Mouse (Mus musculus): ENCODE data around the gene Xntrpc.
"Not testable (repeated sequence)": the region's sequence is repeated elsewhere in the genome, so short reads cannot be mapped to it uniquely, and the experiment has no call there.

The Xntrpc gene

DNA sequence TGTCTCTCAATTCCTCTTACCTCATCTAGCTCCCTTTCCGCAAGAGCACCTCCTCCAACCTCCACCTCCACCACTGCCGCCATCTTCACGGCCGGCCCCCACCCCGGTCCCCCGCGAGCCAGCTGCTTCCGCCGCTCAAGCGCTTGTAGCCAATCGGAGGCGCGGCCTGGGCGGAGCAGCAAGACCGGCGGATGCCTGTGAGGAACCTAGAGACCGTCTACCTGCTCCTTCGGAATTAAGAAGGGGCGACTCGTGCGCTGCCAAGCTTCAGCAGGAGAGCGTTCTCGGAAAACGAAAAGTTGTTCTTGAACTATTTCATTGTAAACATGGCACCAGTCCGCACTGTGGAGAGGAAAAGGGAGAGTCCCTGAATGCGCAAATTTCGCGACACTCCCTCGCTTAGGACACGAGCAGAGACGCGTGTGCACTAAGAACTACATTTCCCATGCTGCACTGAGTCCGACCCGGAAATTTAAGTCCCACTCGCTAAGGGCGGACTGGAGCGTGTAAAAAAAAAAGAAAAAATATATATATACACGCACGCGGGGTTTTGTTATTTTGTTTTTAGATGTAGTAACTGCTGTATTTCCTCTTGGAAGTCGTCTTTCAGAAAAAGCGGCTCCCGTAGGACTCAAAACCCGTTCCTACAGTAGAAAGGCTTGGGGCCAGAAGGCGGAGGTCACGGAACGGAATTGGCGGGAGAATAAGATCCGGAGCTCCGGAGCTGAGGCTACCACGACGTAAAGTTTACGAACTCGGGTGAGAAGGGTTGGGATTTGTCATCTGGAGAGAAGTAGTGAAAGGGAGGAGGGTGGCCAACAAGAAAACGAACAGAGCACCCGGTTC is at the start of gene Xntrpc, which contains the start of the genes Rnf121 and Xndc1:
Xntrpc (plus strand) TSS at position 668 of the 846 bp plus-strand sequence.
Rnf121 (minus strand) TSS at position 424 of the 846 bp plus-strand sequence.
Xndc1 (plus strand) TSS at position 466 of the 846 bp plus-strand sequence.
- peak; percentile 93 for DNase-seq (ENCODE audit: low read depth, low spot score)

DNA sequence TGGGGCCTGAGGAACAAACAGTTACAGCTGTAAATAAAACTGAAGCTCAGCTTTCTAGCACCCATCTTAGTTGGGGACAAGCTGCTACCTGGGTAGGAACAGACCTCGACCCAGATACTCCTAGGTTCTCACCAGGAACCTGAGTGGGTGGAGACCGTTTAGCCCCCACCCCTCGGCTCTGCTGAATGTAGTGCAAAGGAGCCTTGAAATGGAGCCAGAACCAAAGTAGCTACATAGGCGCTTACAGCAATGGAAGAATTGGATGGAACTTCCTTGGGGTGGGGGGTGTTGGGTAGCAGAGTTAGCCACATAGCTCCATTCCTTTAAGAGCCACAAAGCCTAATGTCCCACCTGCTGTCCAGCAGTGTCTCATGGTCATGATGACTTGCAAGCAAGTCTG is 48.6 kb upstream of the Xntrpc start:
- DNase-seq (ENCODE audit: low read depth, low spot score), result no peak

DNA sequence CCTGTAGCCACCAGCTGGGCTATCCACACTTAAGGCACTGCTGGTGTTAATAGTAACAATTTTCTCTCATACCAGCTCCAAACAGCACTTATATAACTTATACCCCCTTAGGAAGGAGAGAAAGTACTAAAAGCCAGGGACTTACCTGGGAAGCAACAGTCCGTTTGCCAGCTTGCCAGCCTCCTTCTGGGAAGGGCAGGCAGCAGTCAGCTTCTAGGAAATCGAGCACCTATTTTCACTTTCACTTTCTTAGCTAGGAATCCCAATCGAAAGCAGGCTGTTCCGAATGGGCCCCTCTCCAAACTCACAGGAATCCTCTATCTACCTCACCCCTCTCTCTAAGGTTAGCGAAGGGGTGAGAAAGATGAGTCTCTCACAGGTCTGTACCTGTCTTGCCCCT is 48.1 kb upstream of the Xntrpc start:
- no peak for DNase-seq (ENCODE audit: low read depth, low spot score)

DNA sequence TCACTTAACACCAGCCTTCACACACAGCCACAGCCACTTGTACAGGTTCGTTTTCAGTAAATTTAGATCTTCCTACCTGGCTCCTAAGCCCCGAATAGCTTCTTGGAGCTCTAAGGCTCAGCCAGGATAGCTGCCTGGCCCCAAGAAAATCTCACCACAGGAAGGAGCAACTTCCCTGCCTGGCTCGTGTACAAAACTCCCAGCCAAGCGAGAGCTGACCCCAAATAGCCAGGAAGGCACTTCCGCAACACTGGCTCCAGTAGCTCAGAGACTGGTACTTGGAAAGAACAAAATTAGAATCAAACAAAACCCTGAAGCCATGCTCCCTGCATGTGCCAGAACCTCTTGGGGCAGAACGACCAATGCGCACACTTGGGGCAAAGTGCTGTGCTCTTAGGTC is 47.5 kb upstream of the Xntrpc start:
- no peak for DNase-seq (ENCODE audit: low read depth, low spot score)

DNA sequence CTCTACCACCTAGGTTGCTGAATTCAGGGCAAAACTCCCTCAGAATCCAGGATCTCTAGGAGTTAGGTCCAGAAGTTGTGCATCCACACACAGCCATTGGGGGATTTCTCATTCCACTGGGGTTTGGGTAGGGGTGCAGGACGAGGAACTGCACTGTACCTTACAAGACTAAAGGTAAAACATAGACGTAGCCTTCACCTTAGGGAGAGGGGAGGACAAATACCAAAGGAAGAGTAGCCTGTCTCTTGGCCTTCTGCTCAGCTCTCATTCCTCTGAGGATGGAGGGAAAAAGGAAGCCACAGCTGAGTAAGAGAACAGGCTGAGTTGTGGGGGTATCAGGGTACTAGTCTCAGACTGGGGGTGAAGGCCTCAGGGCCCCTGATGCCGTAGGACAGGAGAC is 46.9 kb upstream of the Xntrpc start, which contains the start of gene Il18bp:
Il18bp (minus strand) TSS at position 101 of the 400 bp plus-strand sequence.
- no peak for DNase-seq (ENCODE audit: low read depth, low spot score)

DNA sequence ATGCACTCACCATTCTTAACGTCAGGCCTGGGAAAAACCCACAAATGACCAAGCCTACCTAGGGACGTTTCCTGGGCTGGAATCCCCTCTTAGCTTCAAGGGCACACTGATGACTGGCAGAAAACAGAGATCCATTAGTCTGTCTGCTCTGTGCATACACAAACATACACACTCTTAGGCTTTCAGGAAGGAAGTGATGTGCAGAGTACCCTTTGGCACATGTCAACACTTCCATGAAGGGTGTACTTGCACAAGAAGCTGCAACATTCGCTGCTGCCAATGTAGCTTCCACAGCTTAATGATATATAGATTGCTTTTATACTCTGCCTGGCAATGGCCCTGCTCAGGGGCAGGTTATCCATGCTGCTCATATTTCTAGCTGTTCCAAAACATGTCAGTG is 46.2 kb upstream of the Xntrpc start:
- no peak for DNase-seq (ENCODE audit: low read depth, low spot score)

DNA sequence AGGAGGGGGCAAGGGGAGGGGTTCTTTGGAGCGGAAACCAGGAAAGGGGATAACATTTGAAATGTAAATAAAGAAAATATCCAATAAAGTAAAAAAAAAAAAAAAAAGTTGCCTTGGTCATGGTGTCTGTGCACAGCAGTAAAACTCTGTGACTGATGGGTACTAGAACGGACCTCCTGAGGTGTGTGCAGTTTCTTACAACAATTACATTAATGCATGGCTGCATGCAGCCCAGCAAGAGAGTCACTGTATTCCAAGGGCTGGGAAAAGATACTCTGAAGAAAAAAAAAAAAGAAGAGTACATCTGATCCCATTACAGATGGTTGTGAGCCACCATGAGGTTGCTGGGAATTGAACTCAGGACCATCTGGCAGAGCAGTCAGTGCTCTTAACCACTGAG is 44.6 kb upstream of the Xntrpc start:
- DNase-seq (ENCODE audit: low read depth, low spot score), result not testable (repeated sequence)

DNA sequence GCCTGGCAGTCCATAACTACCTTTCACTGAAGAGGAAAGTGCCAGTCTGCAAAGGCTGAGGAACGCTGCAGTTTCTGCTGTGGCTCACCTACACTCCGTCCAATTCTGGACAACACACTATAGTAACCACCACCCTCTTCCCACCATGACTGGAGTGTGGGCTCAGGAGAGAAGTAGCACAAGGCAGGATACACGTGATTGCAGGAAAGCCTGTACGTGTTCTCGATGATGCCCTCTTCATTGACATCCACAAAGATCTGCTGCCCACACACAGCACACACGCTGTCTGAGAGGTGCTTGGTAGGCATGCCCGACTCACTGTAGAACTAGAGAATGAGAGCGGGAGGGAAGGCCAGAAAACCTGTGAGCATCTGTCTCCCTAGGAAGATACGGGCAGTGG is 41.7 kb upstream of the Xntrpc start:
- no peak for DNase-seq (ENCODE audit: low read depth, low spot score)

DNA sequence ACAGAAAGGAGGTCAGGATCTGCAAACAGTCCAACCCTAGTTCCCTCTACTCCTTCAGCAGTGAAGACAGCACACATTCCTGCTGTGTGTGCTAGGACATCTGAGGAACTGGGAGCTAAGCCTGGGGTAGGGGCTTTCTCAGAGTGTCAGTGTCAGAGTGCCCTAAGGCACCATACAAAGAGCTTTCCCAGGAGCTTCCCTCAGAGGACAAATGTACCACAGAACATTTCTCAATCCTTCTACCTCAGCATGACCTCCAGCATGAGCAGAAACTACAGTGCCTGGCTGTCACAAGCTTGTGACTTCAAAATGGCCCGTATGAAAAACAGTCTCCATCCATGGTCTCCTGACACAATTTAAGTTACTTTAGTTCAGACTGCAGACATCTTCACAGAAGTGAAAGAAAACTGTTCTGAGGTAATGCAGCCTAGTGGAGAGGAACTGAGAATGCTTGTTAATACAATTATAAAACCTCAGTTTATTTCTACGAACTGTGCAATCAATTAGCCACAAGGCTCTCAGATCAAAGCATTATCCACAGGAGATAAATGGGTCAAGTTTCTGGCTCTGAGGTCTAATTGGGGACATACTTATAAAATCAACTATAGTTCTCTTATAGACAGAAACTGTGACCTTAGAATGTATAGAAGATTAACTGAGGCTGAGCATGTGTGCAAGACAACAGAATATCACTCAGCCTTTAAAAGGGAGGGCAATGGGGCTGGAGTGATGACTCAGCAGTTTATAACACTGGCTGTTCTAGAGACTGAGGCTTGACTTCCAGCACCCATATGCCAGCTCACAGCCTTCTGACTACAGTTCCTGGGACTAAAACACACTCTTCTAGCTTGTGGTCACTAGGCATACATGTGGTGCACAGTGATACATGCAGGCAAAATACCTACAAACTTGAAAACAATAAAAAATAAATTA is 40.1 kb upstream of the Xntrpc start:
- no peak for DNase-seq (ENCODE audit: low read depth, low spot score)

DNA sequence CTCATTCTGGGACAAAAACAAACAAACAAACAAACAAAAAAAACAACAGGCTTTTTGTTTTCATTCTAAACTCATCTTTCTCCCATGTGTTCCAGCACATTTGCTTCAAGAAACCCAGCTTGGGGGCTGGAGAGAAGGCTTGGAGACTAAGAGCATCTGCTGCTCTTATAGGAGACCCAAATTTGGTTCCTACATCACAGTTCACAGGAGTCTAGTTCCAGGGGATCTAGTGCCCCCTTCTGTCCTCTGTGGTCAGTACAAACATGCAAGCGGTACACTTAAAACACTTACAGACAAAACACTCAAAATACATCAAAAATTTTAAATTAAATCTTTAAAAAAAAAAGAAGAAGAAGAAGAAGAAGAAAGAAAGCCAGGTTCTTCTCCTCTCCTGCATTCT is 30.6 kb upstream of the Xntrpc start:
- no peak for DNase-seq (ENCODE audit: low read depth, low spot score)

DNA sequence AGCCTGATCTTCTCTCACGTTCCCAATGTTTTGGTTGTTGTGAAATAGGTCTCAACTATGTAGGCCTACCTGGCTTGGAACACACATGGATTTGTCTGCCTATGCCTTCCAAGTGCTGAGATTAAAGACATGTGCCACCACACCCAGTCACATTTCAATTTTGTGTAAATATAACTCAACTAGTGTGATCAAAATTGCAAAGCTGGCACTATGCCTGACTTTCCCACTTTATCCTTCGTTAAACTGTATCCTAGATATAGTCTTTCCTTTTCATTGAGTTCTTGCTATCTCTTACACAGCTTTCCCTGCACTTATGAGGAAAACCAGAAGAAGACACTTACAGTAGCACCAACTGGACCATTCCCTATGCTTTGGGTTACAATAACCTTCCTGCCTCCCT is 30.0 kb upstream of the Xntrpc start:
- no peak for DNase-seq (ENCODE audit: low read depth, low spot score)

DNA sequence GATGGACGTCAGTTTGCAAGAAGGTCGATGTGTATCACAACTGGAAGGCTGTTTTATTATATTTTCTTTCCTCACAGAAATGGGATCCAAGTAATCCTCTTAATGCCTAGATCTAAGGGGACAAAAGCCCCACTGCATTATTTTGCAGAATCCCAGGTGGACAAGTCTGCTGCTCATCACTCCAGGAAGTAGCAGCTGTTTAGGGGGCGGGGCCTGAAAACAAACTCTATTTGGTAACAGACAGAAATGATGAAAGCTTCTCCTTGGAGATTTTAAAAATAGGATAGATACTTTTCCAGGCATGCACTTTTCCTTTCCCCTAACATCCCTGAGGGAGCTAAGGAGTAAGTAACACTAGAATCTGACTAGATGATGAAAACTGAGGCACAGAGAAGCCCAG is 28.2 kb upstream of the Xntrpc start:
- no peak for DNase-seq (ENCODE audit: low read depth, low spot score)

DNA sequence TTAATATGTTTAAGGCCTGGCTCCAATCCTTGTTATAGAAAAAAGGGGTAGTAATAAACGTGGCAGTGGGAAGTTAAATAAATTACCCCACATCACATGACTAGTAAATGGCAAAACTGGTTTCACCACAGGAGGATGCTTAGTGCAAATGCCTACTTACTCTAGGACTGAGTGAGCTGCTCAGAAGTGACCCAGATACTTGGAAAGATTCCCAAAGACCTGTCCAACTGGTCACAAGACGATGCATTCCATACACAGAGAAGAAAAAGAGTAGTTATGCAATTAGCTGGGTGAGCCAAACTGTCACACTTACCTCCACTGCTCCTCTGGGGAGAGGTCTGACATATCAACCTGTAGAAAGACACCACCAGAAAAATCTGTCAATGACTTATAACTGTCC is 23.2 kb upstream of the Xntrpc start:
- DNase-seq (ENCODE audit: low read depth, low spot score), result no peak

DNA sequence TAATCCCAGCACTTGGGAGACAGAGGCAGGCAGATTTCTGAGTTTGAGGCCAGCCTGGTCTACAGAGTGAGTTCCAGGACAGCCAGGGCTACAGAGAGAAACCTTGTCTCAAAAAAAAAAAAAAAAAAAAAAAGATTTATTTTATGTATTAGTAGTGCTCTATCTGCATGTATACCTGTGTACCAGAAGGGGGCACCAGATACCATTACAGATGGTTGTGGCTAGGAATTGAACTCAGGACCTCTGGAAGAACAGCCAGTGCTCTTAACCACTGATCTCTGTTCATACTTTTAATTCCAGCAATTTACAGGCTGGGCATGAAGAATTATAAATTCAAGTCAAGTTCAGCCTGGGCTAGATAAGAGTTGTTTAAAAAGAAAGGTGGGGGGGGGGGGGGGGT is 17.0 kb upstream of the Xntrpc start:
- DNase-seq (ENCODE audit: low read depth, low spot score), result not testable (repeated sequence)

DNA sequence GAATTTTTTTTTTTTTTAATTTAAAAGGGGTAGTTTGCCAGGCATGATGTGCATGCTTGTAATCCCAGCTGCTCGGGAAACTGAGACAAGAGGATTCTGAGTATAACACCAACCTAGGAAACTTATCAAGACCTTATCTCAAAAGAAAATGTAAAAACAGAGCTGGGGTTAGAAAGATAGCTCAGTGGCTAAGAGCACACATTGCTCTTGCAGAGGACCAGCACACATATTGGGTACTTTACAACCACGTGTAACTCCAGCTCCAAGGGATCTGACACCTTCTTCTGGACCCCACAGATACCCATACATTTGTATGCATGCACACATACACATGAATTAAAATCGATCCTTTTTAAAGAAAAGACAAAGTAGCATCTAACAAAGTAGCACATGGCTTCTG is 4.2 kb upstream of the Xntrpc start:
- no peak for DNase-seq (ENCODE audit: low read depth, low spot score)

DNA sequence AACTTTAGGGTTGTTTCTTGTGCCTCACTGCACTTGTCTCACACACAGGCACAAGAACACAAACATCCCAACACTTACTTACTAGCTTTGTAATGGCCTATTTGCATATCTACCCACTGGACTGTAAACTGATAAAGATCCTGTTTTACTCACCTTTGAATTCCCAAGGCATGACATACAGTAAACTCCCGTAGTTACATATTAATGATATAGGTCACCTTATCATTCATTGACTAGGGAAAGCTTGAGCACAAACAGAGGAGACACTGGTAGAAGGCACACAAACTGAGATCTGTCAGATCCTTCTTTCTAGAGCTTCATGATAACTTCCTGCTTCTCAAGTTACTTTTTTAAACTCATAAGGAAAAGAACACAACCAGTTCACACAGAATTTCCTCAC is 3.3 kb upstream of the Xntrpc start:
- DNase-seq (ENCODE audit: low read depth, low spot score), result no peak

DNA sequence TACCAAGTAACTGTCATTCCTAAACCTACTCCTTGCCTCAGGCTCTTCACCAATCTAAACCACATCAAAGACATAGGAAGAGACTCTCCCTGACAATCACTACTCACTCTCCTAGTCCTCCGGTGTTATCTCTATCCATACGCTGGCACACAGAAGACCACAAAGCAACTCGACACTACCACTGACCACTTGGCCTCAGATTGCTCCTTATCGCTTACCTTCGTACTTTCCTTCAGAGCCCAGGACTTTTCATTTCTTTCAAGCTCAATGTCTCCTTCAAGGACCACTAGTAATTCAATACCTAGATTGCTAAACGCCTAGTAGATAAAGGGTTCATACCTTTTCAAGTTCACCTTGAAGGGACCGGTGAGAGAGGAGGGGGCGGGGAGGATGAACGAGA is 1.6 kb upstream of the Xntrpc start:
- no peak for DNase-seq (ENCODE audit: low read depth, low spot score)

DNA sequence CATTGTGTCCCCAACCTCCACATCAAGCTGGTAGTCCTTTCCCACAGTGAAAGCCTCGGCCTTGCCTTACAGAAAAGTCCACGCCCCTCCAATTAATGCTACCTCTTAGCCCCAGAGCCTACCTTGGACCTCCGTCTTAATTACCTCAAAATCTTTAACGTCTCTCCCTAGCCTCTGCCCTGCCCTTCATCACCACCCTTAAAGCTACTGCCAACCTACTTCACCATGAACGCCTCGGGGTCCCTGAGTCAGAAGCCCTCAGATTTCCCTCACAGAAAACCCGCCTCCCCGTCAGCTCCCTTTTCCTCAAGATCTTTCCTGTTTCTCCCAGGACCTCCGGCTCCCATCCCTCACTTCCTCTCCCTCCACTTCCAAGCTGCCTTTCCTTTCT is 863 bp upstream of the Xntrpc start:
- no peak for DNase-seq (ENCODE audit: low read depth, low spot score)

DNA sequence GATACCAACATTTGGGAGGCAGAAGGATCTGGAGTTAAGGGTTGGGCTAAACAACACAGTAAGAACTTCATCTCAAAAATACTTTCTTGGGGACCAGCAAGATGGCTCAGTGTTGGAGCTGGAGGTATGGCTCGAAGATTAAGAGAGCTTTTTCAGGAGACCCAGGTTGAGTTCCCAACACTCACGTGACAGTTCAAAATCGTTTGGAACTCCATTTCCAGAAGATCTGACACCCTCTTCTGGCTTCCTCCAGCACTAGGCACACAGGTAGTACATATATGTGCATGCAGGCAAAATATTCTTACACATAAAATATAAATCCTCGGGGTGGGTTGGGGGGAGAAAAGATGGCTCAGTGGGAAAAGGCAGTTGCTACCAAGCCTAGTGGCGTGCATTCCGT is 850 bp downstream of the Xntrpc start:
- DNase-seq (ENCODE audit: low read depth, low spot score), result no peak

DNA sequence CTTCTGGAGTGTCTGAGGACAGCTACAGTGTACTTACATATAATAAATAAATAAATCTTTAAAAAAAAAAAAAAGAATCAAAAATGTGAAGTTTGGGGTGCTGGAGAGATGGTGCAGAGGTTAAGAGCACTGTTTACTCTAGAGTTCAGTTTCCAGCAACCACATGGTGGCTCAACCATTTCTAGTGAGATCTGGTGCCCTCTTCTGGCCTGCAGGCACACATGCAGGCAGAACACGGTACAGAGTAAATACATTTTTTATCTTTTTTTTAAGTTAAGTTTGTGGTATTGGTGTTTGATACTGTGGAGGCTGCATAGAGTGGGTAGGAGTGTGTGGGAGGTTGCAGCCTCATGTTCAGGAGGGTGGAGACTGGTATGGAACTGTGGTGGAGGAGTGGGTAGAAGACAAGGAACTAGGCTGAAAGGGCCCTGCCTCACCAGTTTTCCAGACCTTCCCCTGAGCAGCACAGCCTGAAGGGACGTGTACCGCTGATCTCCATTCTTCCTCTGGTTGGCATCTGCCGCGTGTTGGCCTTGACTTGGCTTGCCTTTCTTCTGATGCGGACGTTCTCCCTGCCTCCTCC is 11.3 kb downstream of the Xntrpc start:
- DNase-seq (ENCODE audit: low read depth, low spot score), result peak; percentile 33

DNA sequence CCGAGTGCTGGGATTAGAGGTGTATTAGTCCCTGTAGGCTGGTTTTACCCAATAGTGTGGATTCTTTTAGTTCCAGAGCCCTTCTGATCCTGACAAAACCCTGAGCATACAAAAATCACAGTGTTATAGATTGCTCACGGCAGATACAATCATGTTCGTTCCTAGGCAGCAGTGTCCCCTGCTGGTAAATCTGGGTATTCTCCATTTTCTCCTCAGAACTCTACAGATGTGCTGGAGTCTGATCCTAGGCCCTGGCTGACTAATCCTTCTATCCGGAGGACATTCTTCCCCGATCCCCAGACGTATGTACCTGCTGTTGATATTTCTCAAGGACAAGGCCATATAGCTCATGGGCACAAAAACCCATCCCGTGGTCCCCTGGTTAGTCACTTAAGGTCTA is 13.0 kb downstream of the Xntrpc start:
- DNase-seq (ENCODE audit: low read depth, low spot score), result peak; percentile 26

DNA sequence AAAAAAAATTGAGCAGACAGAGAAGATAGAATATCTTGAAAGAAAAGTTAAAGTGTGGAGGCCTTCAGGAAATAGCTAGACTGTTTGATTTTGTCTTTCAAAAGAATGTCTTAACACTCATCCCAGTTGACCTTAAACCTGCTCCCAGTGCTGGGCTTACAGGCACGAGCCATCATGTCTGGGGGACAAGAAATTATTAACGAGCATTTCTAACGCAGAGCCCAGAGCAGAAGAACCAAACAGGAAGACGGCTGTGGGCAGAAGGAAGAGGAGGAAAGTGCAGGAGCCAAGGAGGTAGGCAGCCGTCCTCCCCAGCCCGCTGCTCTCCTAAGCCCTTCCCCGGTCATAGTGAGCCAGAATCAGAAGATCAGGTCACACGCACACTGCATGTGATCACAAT is 14.8 kb downstream of the Xntrpc start:
- DNase-seq (ENCODE audit: low read depth, low spot score), result no peak
